Mouse (Mus musculus) frontal cortex, postnatal 25 days (tissue): ENCODE measurements at regions not wholly inside any gene's neighbourhood (a gene's known extent, or its start where the extent isn't known, plus 50 kb on each side); places are given as distances from the start of the nearest gene placed in this dataset.

Experiments
- DNase-seq, 2 experiments: peaks; one replicate each; pipeline ENCODE4 v3.0.0; 2022; ENCODE audit warnings: low spot score in 2 of 2

DNA sequence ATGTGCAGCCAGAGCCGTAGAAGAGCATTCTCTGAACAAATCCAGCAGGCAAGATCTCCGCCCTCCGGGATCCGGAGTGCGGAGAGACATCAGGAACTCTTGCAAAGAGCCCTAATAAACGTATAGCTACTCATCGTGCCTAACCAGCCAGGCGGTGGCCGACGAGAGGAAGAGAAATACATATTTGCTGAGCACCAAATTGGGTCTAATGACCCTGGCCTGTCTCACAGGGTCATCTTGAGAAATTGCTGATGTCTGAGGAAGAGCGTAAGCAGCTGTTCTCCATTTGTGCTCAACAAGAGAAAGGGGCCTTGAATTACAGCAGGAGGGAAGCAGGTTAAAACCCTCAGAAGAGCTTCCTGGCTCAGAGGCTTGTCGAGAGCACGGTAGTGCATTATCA is 92.8 kb upstream of the Zfp703 start:
- no peak for DNase-seq

DNA sequence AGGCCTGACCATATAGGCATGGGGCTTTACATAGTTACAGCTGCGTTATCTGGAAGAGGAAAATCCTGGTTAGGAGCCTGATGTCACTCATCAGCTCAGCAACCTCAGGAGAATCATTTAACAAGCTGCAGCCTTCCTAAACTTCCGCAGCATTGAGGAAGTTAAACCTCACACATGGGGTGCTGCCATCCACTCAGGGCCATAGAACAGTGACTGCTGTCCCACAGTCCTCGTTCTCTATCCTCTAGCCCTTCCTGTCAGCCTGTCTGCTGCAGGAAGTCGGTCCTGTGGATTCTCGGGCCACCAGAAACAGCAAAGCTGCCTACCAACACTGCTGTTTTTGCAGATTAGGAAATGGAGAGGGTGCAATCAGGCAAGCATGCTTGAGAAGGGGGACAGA is 91.8 kb upstream of the Zfp703 start:
- no peak for DNase-seq

DNA sequence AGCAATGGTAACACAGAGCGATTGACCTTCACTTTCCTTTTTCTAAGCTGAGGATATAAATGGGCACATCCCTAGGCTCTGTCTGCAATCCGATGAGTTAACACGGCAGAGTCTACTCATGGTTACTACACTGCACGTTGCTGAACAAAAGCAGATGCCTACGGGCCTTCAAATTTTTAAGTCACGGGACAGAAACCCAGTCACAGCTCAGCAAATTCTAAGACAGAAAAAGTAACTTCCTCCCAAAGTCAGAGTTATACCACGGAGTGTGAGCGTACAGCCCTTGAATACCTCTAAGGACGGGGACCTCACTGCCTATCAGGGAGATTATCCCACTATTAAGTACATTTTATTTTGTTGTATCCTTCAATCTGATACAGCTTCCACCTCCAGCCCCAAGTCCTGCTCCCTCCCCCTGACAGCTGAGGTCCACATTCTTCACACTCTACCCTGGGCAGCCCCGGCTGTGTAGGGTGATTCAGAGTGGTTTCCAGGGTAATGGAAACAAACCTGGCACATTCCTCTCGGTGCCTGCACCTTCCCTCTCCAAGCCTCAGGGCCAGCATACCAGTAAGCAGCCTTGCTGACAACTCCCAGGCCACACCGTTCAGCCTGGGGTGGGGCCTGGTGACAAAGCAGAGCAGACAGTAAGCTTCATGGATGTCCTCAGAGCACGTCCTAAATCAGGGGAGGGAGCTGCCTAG is 90.2 kb upstream of the Zfp703 start:
- DNase-seq: no peak

DNA sequence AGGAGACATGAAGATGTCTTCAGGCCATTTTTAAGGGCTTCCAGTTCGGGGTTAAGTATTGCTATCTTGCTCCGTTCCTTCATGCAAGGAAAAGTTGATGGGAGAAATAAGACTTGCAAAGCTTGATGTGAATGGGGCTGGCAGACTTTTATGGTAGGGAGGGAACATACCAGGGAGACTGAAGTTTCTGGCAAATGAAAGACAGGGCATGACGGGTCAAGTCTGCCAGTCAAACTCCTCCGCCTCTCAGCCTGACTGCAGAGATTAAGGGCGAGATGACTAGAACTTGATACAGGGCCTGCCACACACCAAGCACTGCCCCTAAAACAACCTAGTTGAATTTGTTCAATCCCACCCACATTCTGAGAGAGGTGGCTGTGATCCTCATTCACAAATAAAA is 89.6 kb upstream of the Zfp703 start:
- DNase-seq: no peak

DNA sequence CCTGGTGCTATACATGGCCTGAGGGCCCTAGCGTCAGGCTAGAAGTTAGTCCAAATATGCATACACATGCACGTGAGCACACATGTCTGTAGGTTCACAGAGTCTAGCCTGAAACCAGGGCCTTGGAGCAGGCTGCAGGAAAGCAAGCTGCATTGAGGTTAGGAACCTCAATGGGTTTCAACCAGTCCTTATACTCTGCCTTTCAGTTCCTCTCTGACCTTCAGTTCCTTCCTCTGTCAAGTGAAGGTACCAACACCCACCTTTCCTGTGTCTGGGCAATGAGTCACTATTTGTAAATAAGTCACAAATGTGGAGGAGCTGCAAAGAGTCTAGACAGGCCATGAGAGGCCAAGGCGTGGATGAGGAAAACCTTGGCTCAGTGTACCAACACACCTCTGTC is 89.1 kb upstream of the Zfp703 start:
- no peak for DNase-seq

DNA sequence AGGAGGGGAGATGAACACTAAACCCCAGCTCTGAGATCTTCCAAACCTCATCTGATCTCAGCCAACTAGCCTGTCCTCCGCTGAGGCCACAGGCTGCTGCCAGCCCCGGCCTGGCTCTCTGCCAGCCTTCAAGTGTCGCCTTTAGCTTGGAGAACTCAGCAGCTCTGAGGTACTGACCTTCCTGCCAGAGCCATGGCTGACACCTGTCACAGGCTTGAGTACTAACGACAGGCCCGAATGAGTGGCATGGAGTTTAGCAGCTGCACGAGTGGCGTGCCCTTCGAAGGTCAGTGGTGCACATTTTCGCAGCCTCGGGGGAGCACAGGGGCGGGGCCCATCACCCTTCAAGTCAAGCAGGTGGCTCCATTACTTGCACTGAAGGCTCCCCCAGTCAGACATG is 85.2 kb upstream of the Zfp703 start:
- no peak for DNase-seq

DNA sequence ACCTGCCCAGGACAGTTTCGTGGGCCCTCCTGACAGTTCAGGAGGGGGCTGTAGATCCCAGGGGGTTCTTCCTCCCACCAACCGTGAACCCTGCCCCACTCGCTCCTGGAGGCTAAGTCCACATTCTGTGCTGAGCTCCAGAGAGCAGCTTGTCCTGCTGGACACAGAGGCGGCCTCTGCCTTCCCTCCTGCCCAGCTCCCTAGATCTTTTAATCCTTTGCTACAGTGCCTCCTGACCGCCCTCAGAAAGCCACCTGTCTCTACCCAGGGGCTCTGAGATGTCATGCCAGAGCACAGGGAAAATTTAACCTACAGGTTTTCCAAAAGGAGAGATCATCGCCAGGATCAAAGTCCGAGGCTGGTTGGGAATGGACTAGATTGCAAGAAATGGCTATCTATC is 84.7 kb upstream of the Zfp703 start:
- no peak for DNase-seq

DNA sequence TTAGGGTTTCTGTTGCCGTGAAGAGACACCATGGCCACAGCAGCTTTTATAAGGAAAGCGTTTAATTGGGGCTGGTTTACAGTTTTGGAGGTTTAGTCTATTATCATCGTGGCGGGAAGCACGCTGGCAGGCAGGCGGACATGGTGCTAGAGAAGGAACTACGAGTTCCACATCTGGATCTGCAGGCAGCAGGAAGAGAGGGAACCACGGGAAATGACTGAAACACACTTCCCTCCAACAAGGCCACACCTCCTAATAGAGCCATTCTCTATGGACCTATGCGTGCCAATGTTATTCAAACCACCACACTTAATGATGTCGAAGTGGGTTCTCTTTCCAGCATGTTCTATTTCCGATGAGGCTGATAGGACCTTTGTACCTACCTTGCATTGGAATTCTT is 81.3 kb upstream of the Zfp703 start:
- DNase-seq: no peak

DNA sequence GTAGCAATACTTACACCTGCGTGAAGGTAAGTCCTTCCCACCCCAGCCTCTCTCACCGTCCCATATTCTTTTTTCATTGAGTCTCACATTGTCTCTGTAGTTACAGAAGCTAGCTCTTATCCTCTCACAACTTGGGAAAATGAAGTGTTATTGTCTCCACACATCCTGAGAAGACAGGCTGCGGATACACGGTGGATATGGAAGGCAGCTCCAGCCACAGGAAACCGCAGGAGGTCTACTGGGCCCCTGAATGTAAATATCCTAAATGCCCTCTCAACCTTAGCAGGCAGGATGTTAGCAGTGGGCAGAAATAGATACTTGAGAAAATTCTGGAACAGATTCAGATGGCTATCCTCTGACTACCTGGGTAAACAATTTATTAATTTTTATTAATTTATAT is 73.8 kb upstream of the Zfp703 start:
- no peak for DNase-seq

DNA sequence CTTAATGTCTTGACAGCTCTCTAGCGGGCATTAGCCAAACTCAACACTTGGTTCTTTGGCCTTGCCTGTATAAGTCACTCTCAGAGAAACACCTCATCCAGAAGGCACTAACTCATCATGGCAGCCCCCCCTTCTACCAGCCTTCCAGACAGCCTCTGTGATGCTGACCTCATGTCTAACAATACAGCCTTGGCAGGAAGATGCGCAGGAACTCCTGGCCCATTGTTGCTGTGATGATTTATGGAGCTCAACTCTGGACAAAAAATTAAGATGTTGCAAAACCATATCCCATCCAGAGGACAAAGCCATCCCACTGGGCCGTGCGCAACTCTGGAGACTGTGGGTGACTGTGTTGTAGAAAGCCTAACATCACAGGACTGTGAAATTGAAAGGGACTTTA is 70.9 kb upstream of the Zfp703 start:
- no peak for DNase-seq

DNA sequence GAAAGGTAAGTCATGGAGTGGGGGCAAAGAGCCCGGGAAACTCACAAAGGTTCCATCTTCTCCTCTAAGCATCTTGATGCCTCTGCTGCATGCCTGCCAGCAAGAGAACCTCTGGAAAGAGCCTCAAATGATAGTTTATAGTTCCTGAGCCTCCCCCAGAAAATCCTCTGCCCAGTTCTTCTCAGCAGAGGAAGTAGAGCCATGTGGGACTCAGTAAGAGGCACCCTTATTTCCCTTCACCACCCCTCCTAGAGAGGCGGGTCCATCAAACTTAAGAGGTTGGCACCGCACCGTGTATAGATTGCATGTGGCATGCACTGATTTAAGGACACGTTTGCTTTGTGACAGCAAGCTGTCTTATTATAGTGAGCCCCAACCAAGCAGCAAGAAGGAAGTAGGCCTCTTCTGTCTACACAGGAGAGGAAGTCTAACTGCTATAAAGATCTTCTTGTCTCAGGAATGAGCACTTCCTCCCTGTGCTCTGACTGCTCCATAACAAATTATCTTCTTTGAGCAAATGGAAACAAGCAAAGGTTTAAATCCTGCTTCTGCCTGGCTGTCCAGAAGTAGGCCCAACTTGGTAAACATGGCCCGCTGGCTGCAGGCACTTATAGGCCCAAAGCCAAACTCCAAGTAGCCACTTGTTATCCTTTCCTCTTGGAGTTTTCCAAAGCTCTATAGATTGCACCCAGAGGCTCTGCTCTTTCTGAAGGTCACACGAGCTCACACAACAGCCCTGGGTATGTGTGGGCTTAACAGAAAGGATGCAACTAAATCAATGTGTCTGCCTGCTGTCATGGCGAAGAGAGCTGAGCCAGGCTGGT is 69.6 kb upstream of the Zfp703 start:
- no peak for DNase-seq

DNA sequence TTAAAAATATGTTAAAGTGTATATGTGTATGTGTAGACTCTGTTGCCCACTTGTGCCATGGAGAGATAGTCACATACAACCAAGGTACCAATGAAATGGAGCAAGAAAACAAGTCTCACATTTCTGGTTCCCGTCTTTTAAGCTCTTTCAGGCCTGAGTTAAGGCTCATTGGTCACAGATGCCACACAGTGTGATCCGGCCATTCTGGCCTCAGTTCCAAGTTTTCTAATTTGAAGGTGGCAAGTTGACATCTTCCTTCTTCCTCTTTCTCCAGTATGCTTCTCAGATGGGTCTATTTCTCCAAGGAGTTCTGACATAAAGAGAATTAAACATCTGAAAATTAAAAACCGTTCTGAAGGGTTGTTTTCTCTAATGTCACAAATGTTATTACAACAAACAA is 66.9 kb upstream of the Zfp703 start:
- no peak for DNase-seq

DNA sequence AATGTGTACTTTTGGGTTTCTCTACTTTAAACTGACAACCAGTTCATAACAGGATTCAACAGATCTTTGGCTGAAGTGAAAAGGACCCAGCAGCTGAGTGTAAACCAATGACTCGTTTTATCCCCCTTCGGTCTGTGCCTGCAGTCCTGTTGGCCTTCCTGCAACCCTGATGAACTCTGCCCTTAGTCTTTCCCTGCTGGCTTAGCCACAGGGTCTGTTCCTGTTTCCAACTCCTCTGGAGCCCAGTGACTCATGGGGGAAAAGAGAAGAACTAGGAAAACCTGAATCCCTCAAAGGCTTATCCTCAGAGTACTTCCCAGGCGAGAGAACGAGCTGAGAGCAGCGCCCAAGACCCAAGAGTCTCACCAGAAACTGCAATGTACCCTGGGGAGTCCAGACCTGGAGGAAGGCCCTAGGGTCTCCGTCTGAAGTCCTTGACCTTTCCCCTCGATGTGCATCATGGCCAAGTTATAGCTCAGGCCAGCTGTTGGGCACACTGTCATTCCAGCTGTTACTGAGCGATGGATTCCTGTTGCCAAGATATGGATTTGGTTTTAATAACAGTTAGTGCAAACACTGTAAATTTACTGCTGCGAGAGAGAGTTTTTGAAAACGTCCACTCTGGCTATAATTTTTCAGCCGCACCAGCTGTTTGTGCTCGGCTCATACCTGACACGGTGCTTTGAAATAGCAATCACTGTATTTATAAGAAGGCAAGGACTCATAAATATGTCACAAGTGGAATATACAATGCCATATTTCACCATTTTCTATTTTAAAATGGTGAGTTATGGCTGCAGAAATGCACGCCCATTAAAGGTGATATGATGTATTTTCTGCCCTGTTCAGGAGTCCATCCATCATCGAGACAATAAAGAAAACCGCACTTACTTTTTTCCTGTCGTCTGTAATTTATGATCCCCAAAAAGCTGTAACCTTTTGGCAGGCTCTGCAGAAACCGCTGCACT is 63.3 kb upstream of the Zfp703 start:
- DNase-seq: no peak

DNA sequence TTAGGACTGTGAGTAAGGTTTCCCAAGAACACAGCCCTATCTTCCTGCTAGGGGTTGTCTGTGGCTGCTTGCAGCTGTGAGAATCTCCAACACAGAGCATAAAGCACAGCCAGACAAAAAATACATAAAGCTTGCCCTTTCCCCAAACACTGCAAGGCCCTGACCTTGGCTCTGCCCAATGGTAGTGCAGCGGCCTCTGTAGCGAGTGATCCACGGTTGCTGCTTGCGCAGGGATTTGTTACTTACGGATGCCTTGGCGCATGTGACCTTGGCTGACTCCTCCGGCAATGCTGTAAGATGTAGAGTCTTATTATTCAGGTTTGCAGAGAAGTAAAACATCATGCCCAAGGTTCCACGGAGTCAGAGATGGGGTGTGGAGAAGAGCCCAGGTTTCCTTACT is 61.4 kb upstream of the Zfp703 start:
- no peak for DNase-seq

DNA sequence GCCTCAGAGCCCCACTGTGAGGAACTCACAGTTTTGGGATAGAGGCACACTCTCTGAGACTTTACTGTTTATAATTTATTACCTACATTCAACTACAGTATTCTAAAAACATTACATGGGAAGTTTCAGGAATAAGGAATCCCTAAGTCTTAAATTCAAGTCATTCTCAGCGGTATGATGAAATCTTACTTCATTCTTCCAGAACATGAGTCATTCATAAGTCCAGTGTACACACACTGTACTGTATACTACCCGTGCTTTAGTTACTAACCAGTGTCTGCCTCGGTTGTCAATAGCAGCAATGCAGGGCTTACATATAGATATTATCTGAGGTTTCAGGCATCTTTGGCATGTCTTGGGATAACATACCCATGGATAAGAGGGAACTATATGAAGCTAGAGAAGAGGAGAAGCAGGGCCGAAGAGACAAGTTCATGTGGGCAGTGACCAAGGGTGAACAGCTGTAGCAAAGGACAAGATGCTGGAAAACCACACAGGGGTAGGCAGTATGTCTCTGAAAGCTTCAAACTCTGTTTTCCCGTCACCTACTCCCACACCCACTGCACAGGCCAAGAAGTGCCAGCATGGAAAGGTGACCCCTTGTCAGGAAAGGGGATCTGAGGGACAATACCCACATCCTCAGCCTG is 55.5 kb upstream of the Zfp703 start:
- no peak for DNase-seq

DNA sequence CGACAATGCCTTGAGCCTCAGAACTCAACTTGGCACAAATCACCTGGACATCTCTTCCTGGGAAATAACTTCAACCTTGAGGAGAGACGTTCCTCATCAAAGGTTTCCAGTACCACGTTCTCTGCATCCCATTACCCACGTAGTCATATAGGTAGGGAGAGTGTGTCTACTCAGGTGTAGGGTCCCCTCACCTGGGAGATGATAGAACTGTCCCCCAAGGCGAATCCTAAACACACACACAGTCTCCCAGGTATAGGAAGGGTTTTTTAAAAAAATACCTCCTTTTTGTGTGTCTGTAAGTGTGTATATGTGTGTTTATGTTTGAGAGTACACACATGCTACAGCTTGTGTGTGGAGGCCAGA is 55.0 kb upstream of the Zfp703 start:
- no peak for DNase-seq

DNA sequence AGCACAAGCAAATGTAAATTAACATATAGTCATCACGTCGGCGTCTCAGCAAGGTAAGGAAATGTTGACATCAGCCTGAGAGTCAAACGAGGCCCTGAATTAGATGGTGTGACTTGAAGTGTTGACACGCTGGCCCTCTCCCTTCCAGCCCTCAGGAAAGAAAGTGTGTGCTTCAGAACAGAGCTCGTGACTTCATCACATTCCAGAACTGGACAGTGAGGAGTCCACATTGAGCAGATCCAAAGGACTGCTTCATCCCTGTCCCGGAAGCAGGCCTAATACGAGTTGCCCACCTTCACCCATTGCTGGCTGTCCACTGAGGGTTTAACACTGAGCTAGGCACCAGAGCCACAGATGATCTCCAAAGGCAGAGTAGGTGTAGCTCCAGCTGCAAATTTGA is 54.0 kb upstream of the Zfp703 start:
- no peak for DNase-seq
